Mouse (Mus musculus) lung, postnatal 25 days (tissue): ENCODE results near the gene Rxra.

Experiments used
- DNase-seq: peaks from one replicate; pipeline ENCODE4 v3.0.0; 2022; ENCODE audit warnings: low spot score

Gene Rxra

GRCm38 (mm10) chr2:27670746-27671145 lies 5.5 kb upstream of the Rxra start:
- DNase-seq = no peak

DNA sequence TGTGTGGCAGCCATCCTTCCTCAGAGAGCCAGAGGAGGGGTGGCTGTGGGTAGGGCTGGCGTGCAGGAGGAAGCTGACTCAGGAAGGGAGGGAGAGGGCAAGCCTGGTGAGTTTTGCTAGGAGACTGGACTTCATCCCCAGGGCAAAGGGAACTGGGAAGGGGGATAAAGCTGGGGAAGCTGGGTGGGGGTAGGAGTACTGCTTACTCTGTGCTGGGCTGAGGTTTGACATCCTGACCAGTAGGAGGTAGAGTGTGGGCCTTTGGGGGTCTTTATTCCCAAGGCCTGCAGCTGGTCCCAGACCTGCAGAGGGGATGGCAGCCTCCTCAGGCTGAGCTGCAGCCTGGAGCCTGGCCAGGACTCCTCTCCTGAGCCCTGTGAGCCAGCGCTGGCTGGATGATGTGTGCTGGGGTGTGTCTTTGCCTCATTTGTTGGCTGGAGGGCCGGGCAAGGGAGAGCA lies 4.6 kb upstream of the Rxra start:
- no peak for DNase-seq

DNA sequence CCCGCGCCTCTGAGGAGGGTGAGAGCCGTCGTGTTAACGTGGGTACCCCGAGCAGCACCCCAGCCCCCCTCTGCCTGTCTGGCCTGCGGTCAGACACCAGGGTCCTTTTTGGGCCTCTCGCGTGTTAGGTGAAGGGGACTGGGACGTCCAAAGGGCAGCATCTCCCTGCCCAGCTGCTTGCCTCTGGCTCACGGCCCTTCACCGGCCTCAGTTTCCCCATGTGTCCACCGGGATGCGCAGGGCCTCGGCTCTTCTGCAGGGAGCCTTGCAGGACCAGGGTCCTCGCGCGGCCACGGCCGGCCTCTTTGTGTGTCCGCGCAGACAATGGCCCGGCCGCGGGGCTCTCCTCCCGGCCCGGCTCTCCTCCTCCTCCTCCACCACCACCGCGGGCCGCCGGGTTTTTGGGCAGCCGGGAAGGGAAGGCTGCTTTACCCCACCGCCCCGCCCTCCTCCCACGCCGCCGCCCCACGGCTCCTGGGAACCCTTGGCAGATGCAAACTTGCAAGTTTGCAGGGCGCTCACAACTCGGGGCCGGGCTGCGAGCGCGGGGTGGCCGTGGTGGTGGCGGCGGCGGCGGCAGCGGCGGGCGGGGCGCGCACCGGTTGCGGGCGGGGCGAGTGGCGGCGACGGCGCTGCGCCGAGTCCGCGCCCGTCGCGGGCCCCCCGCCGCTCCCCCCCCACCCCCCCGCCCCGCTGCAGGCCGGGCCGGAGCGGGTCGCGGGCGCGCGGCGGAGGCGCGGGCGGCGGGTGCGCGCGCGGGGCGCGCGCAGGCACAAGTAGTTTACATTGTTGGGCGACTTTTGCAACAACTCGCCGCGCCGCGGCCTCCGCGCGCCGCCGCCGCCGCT lies 462 bp downstream of the Rxra start:
- peak; percentile 69 for DNase-seq

DNA sequence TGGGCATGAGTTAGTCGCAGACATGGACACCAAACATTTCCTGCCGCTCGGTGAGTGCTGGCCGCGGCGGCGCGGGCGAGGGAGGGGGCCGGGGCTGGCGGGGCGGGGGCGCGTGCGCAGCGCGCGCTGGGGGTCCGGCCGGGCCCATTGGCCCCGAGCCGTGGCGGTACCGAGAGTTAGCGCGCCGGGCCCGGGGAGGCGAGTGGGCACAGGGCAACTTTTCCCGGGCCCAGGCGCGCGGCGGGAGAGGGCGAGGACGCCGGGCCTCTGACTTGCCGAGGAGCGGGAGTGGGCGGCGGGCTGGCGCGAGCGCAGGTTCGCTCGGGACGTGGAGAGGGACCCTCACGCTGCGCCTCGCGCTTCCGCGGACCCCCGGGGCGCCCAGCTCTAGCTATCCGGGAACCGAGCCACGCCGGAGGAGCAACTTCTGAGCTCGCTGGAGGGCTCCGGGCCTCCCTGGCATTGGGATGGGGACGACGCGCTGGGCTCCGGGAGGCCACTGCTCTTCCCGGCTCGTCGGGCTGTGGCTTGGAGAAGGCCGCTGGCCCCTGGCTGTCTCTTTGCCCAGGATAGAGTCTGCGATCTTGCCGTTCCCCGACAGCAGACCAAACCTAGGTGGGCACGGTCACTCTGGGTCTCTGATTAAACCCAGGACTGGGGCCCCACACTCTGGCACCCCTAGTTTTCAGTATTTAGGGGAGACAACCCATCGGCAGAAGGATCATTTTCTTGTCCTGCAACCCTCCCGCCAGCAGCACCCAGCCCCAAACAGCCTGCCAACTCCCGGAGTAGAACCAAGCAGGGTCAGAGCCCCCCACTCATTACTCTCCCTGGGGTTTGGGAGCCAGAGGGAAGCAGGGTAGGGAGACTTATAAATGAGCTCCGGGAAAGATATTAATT lies 1.4 kb downstream of the Rxra start:
- DNase-seq = no peak

DNA sequence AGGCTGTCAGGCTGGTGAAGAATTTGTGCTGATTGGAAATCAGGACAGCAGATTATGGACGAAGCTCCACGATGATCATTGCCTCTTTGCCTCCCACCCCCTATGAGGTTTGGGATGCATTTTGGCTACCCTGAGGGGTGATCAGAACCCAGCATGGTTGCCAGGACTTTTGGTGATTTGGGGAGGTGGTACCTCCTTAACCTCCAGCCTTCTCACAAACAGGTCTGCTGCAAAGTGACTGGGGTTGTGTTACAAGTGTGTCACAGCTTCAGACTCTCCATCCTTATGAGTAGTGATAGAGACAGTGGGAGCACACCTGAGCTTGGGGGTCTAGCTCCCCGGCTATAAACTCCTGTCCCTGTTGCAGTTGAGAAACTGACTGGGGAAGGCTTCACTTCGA lies 2.1 kb downstream of the Rxra start:
- DNase-seq = no peak

- no peak for DNase-seq
Measured at GRCm38 (mm10) chr2:27678836-27679480, 2.7 kb downstream of the Rxra start.

DNA sequence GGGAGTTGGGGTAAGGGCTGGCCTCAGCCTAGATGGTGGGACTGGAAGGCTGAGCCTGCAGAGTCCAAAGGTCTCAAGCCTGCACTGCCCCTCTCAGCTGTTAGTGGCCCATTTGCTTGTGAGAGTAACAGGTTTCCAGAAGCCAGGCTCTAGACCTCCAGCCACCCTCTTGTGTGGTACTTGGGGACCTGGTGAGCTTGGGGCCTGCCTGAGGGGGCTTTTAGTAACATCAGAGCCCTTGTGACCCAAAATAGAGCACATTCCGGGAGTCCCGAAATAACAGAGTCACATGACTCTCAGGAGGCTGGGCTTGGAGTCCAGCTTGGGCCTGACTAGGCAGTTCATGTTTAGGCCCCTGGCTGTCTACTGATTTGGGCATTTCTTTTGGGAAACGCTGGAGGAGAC lies 3.4 kb downstream of the Rxra start:
- DNase-seq = peak; percentile 37

DNA sequence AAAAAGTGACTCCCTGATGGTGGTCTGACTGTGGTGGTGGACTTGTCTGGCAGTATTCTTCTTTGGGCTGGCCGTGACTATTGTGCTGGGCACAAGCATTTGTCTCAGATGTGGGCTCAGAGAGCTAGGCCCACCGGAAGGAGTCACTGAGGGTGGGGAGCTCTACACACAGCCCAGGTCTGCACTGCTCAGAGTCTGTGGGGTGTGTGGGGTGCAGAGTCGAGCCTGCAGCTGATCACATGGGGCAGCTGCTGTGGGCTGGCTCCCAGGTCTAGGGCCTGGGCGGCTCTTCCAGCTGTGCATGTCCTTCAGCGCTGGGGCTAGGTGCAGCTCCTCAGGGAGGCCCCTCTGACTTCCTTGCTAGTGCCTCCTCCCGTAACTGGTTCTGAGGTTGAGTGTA lies 3.8 kb downstream of the Rxra start:
- DNase-seq = no peak

- DNase-seq = no peak
Measured at GRCm38 (mm10) chr2:27680595-27680994, 4.4 kb downstream of the Rxra start.

DNA sequence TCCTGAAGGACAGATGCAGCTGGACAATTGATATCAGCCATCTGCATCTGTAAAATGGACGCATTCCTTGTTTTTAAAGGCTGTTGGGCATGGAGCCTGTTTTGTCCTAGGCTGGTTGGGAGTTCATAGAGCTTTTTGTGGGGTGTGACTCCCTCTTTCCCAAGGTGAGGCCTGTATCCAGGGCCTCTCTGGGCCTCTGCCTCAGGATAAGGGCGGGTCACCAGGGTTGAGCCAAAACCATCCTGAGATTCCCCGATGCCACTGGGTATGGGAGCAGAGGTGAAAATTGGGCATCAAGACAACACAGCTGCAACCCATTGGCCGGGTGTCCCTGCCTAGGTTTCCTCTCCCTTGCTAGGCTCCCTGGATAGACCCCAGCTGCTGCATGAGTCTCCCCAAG lies 5.2 kb downstream of the Rxra start:
- DNase-seq = no peak

- no peak for DNase-seq
Measured at GRCm38 (mm10) chr2:27682096-27682495, 5.9 kb downstream of the Rxra start.

GRCm38 (mm10) chr2:27684017-27684657 lies 7.9 kb downstream of the Rxra start:
- DNase-seq = no peak

- no peak for DNase-seq
Measured at GRCm38 (mm10) chr2:27685917-27686316, 9.7 kb downstream of the Rxra start.

- DNase-seq = no peak
Measured at GRCm38 (mm10) chr2:27686335-27686734, 10.1 kb downstream of the Rxra start.

- DNase-seq = no peak
Measured at GRCm38 (mm10) chr2:27687041-27687440, 10.8 kb downstream of the Rxra start.

DNA sequence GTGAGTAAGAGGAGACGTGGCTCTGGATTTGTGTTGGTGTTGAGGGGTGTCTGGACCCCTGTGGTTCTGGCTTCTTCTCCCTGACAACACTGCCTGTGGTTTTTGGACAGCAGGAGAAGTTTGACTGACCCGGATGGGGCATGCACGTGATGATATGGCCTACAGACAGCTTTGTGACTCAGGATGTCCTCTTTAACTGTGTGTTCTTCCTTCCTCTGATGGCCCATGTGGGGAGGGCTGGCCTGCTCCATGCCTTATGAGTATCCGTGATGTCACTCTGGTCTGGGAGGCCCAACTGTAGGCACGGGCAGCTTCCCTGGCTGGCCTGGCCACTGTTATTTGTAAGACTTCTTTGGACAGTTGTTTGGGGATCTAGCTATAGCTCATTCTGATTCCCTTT lies 11.7 kb downstream of the Rxra start:
- peak; percentile 76 for DNase-seq

DNA sequence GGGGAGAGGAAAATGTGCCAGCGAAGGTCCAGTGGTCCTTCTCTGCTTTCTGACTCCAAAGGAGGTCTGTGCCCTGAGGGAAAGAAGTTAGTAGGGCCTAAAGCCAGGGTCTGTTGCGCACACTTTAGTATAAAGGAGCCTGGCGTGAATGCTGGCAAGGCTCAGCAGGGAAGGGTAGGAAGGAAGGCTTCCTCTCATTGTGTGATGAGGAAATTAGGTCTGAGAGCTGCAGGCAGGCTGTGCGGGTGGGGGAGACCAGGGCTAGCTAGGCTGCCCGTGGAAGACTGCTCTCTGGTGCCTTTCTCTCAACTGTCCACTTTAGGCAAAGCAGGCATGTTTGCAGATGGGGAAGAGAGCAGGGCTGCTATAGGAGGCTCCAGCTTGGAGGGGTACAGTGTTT lies 14.5 kb downstream of the Rxra start:
- peak; percentile 56 for DNase-seq

DNA sequence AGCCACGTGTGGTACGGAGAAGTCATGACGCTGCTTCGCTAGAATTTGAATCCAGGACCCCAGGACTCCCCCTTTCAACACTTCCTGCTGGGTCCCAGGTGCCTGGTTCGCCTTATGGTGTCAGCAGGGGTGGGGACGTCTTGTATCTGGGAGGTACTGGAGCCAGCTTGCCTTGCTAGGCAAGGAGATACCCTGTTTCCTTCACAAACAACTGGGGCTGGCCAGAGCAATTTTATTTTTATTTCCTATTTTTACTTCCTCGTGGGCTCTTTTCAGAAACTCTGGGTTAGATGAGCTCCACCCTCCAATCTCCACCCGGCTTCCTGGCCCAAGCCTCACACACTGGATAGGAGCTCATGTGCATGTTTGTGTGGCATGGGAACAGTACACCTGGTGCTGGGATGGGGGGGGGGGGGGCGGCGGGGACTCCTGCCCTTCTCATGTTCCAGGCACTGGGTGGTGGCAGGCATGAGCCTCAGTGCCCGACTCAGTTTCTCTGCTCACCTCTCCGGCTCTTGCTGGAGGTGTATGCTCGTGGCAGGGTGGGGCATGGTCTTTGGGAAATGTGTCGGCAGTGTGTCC lies 15.0 kb downstream of the Rxra start:
- DNase-seq = no peak

DNA sequence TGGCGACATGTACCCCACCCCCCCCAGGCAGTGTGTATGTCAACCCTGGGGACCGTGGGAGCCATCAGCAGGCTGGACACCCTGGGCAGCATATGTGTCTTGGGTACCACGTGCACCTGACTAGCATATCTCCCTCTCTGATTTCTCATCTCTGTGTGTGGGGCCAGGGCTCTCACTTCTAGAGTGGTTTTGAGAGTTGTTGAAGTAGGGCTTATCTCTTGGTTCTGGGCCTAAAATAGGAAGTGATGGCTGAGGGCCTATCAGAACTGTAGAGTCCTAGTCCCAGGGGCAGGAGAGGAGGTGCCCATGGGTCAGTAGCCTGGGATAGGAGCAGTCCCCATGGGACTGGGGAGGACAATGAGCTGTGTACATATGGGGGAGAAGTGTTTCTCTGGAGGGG lies 16.4 kb downstream of the Rxra start:
- no peak for DNase-seq

- DNase-seq = peak; percentile 50
Measured at GRCm38 (mm10) chr2:27693684-27694083, 17.4 kb downstream of the Rxra start.

DNA sequence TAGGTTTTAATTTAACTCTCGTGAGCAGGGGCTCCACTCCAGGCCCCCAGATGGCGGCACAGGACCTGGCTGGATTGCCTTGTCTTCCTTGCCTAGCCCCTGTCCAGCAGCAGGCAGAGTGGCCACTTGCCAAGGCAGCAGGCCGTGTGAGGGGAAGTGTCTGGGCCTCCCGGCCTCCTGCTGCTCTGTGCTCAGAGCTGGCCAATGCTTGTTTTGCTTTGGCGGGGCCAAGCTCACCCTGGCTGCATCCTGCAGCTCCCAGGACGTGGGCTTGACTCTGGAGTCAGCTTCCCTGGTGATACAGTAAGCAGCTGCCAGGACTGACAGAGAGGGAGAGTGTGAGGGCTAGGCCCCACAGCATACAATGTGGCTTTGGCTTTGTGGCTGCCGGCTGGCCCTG lies 23.3 kb downstream of the Rxra start:
- peak; percentile 87 for DNase-seq

- DNase-seq = no peak
Measured at GRCm38 (mm10) chr2:27702283-27702682, 26.0 kb downstream of the Rxra start.
